In the genomic region with DNA sequence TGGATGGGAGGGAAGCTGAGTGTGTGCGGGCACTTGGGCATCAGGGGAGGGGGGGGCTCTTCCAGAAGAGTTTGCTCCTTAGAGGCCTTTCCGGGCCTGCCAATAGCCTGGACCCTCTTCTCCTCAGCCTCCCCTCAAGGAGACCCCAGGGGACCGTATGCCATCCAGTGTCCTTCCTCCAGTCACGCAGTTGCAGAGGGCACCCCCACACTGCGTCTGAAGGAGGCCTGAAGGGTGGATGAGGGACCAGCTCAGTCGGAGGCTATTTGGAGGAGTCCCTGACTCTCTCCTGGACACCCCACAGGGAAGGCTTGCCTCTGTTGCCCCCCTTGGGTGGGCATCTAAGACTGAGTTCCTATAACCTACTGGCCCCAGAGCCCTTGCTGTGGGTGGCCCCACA, we compare ENCODE assay signal across 18 mouse cellular contexts. TPM values are rescaled to one million over a fixed set of nuclear protein-coding genes. Genes with fewer than 3 reads are reported as not detected.
A peak's percentile ranks its signal among the peaks of the same experiment; 100 is the strongest.
DNase-seq lines count a peak whose midpoint lies in the region; ATAC-seq and TF ChIP-seq lines count a peak whose summit lies in the region.
"Had no signal": no experiment of that assay in that cellular context is flagged by ENCODE, and none has a peak within 500 bp of the region (broad histone marks: within the 10 kb centered on the region; RNA-seq: fewer than 3 reads in every experiment).

No protein-coding gene starts in this region.

- peak overlapping the region; percentile 93 for H3K27ac ChIP-seq in gastrocnemius, adult 2 months
- no peak overlapping the region for H3K27ac ChIP-seq in kidney, embryonic 16.5 days (ENCODE audit: low read length)
- H3K27ac ChIP-seq in embryonic facial prominence, embryonic 11.5 days (replicated peaks; ENCODE audit: low read depth, low read length) = no peak overlapping the region
- H3K27ac ChIP-seq in limb, embryonic 10.5 days = peak overlapping the region; percentile 80
- H3K27ac ChIP-seq: heart, embryonic 15.5 days; liver, embryonic 15.5 days; stomach, embryonic 15.5 days had no signal

- H3K36me3 ChIP-seq in kidney, embryonic 16.5 days (ENCODE audit: insufficient read depth, low read length) = no peaks in the 10 kb centered on the region
- no peaks in the 10 kb centered on the region for H3K36me3 ChIP-seq in embryonic facial prominence, embryonic 11.5 days (replicated peaks; ENCODE audit: control insufficient read depth, insufficient read depth, low read depth, low read length)
- no peaks in the 10 kb centered on the region for H3K36me3 ChIP-seq in limb, embryonic 10.5 days
- H3K36me3 ChIP-seq: G1E; heart, embryonic 15.5 days; liver, embryonic 15.5 days; stomach, embryonic 15.5 days had no signal

- H3K9me3 ChIP-seq in kidney, embryonic 16.5 days (ENCODE audit: low read length) = 0 out of 2 replicates have a peak, but pooled peaks cover 3% of the 10 kb centered on the region
- H3K9me3 ChIP-seq in embryonic facial prominence, embryonic 11.5 days (replicated peaks; ENCODE audit: control insufficient read depth, low read length) = no peaks in the 10 kb centered on the region
- H3K9me3 ChIP-seq in limb, embryonic 10.5 days (replicated peaks) = no peaks in the 10 kb centered on the region
- H3K9me3 ChIP-seq: heart, embryonic 15.5 days; stomach, embryonic 15.5 days had no signal

- H3K4me1 ChIP-seq in kidney, embryonic 16.5 days (ENCODE audit: insufficient read depth, low read length) = peaks cover 7% of the 10 kb centered on the region; the same call in 1 of the 2 replicates
- peaks cover 6% of the 10 kb centered on the region; the same call in 1 of the 2 replicates for H3K4me1 ChIP-seq in embryonic facial prominence, embryonic 11.5 days (ENCODE audit: control insufficient read depth, insufficient read depth, low read length)
- peaks cover 20% of the 10 kb centered on the region for H3K4me1 ChIP-seq in limb, embryonic 10.5 days
- H3K4me1 ChIP-seq: heart, embryonic 15.5 days; liver, embryonic 15.5 days; stomach, embryonic 15.5 days had no signal

- intact Hi-C loops in gastrocnemius, adult 2 months (cut with DNase I) = no loop called here
- intact Hi-C loops in gastrocnemius, postnatal 36 days (cut with DNase I) = no loop called here

- H3K4me2 ChIP-seq in kidney, embryonic 16.5 days (replicated peaks; ENCODE audit: low read depth, low read length) = 0 out of 2 replicates have a peak overlapping the region, but pooled peaks have one; percentile 14
- no peak overlapping the region; the same call in 1 of the 2 replicates for H3K4me2 ChIP-seq in embryonic facial prominence, embryonic 11.5 days (ENCODE audit: low read depth, low read length)
- H3K4me2 ChIP-seq: heart, embryonic 15.5 days; liver, embryonic 15.5 days; stomach, embryonic 15.5 days had no signal

- peak overlapping the region; percentile 72 for H3K4me3 ChIP-seq in gastrocnemius, adult 2 months
- H3K4me3 ChIP-seq in kidney, embryonic 16.5 days (ENCODE audit: low read length) = no peak overlapping the region
- no peak overlapping the region for H3K4me3 ChIP-seq in embryonic facial prominence, embryonic 11.5 days (ENCODE audit: low read depth, low read length)
- peak overlapping the region; percentile 29; the same call in 1 of the 2 replicates for H3K4me3 ChIP-seq in limb, embryonic 10.5 days
- H3K4me3 ChIP-seq: heart, embryonic 15.5 days; liver, embryonic 15.5 days; stomach, embryonic 15.5 days had no signal

- H3K27me3 ChIP-seq in kidney, embryonic 16.5 days (ENCODE audit: insufficient read depth, low read length) = no peaks in the 10 kb centered on the region
- H3K27me3 ChIP-seq in embryonic facial prominence, embryonic 11.5 days (ENCODE audit: control insufficient read depth, insufficient read depth, low read length) = no peaks in the 10 kb centered on the region
- peaks cover 12% of the 10 kb centered on the region; the same call in 1 of the 2 replicates for H3K27me3 ChIP-seq in limb, embryonic 10.5 days (ENCODE audit: low read depth, poor library complexity, severe bottlenecking)
- H3K27me3 ChIP-seq: heart, embryonic 15.5 days; liver, embryonic 15.5 days; stomach, embryonic 15.5 days had no signal

- 64% methylated on average over 5 of the region's 6 CpGs for WGBS in kidney, embryonic 16.5 days
- 51% methylated on average over 6 of the region's 6 CpGs for WGBS in embryonic facial prominence, embryonic 11.5 days
- 54% methylated on average over 6 of the region's 6 CpGs for WGBS in limb, embryonic 10.5 days

- no peak for TF ChIP-seq CTCF in gastrocnemius, adult 2 months (IDR thresholded peaks at IDR 0.05)

- peak overlapping the region; percentile 27; the same call in 1 of the 2 replicates for H3K9ac ChIP-seq in kidney, embryonic 16.5 days (replicated peaks; ENCODE audit: low read length)
- no peak overlapping the region; the same call in 1 of the 2 replicates for H3K9ac ChIP-seq in embryonic facial prominence, embryonic 11.5 days (replicated peaks; ENCODE audit: low read length)
- H3K9ac ChIP-seq: heart, embryonic 15.5 days; liver, embryonic 15.5 days; stomach, embryonic 15.5 days had no signal

- DNase-seq in gastrocnemius, adult 2 months = peak; percentile 46
- no peak for DNase-seq in gastrocnemius, postnatal 36 days
- no peak for DNase-seq in kidney, postnatal 14 days
- DNase-seq in embryonic facial prominence, embryonic 11.5 days (ENCODE audit: low spot score) = no peak
- DNase-seq in limb, embryonic 10.5 days (ENCODE audit: low spot score) = peak; percentile 33
- DNase-seq in frontal cortex, postnatal 14 days (ENCODE audit: low spot score in 2 of 2) = no peak
- DNase-seq: adrenal gland, postnatal 25 days; cerebellum, adult 11 months; cerebellum, postnatal 25 days had no signal

- ATAC-seq in kidney, embryonic 16.5 days (ENCODE audit: low FRiP score, low TSS enrichment) = peak; percentile 37; the same call in 1 of the 2 replicates
- ATAC-seq in embryonic facial prominence, embryonic 11.5 days (replicated peaks; ENCODE audit: insufficient number of reproducible peaks, low FRiP score, low TSS enrichment, low read depth) = peak; percentile 63; the same call in 1 of the 2 replicates
- no peak for ATAC-seq in megakaryocyte progenitor cell, adult 5-6 weeks (replicated peaks; ENCODE audit: poor library complexity)
- ATAC-seq: CD4-positive, CD25-positive, alpha-beta regulatory T cell, adult 4 months; forebrain, embryonic 16.5 days had no signal

RNA-seq across cellular contexts. Expression of a gene that starts 0.3 kb away (rescaled TPM):
- 10 to 100 TPM; 50.9 to 64.4 TPM for total RNA-seq in gastrocnemius, adult 2 months (2021)
- 10 to 100 TPM; 30.9 to 33.4 TPM for total RNA-seq in gastrocnemius, postnatal 36 days (2021)
- 1.0 and 1.1 TPM in 2 replicates for polyA plus RNA-seq in kidney, embryonic 16.5 days (2015; fragmentation: Nextera tagmentation; extraction: Ambion mirVana)
- polyA plus RNA-seq in embryonic facial prominence, embryonic 11.5 days (2014; fragmentation: Nextera tagmentation; extraction: Ambion mirVana) = 0.15 and 0.25 TPM in 2 replicates
- 0.26 and 0.50 TPM in 2 replicates for polyA plus RNA-seq in limb, embryonic 10.5 days (2016; fragmentation: Nextera tagmentation; extraction: Ambion mirVana)
- total RNA-seq in megakaryocyte progenitor cell, adult 5-6 weeks (2015) = not detected in 2 replicates
- 0.04 TPM in 1 of 2 replicates, not detected in the other for total RNA-seq in megakaryocyte progenitor cell, adult 5-6 weeks (2017)
- total RNA-seq: hematopoietic stem cell, adult 5-6 weeks had no signal
- polyA plus RNA-seq: G1E had no signal

Comparison
In these comparisons a context has a peak if more than half of its experiments do, and no peak if none do; other contexts are left out.
1. DNase-seq: peak in gastrocnemius, adult 2 months (single experiment) and limb, embryonic 10.5 days (single experiment); none in gastrocnemius, postnatal 36 days (0 of 2), kidney, postnatal 14 days (single experiment), embryonic facial prominence, embryonic 11.5 days (single experiment) and frontal cortex, postnatal 14 days (0 of 2).
2. H3K27ac ChIP-seq: peak in gastrocnemius, adult 2 months (single experiment) and limb, embryonic 10.5 days (single experiment); none in kidney, embryonic 16.5 days (single experiment) and embryonic facial prominence, embryonic 11.5 days (single experiment).
3. H3K4me3 ChIP-seq: peak in gastrocnemius, adult 2 months (single experiment) and limb, embryonic 10.5 days (single experiment); none in kidney, embryonic 16.5 days (single experiment) and embryonic facial prominence, embryonic 11.5 days (single experiment).
4. RNA of a gene that starts 0.3 kb away (total RNA-seq): 50.9 to 64.4 TPM in gastrocnemius, adult 2 months and 30.9 to 33.4 TPM in gastrocnemius, postnatal 36 days; 0.04 TPM in megakaryocyte progenitor cell, adult 5-6 weeks; every median in the first group is over 10 times any median in the second.